Mouse (Mus musculus) ES-E14 (cell line): Measurements from ENCODE around the gene Morc1. TPM values are rescaled to one million over a fixed set of nuclear protein-coding genes. Genes with fewer than 3 reads are reported as not detected.

Experiments used
- DNase-seq: peaks from one replicate; pipeline ENCODE4 v3.0.0-alpha.2; 2013; ENCODE audit warnings: low read depth, low spot score
- H3K27ac ChIP-seq: 2 replicates; pipeline ENCODE4 v1.5.1; 2012; ENCODE audit warnings: low read depth, mild to moderate bottlenecking, low read length, moderate library complexity, mixed read lengths; ENCODE audit not compliant: poor library complexity, insufficient read depth, severe bottlenecking
- H3K36me3 ChIP-seq: 2 replicates; pipeline ENCODE4 v1.6.1; 2012; ENCODE audit warnings: mild to moderate bottlenecking, low read length, moderate library complexity, mixed read lengths; ENCODE audit not compliant: control insufficient read depth, poor library complexity, insufficient read depth, severe bottlenecking
- H3K4me1 ChIP-seq, 2 experiments: fragments of 150-350 bp in 1 of 2; sonication (generic) in 1 of 2; 2 replicates each; pipeline ENCODE4 v1.6.1; 2012; ENCODE audit warnings: low read length in 2 of 2, mild to moderate bottlenecking in 1 of 2, mixed read lengths in 1 of 2; ENCODE audit not compliant: control insufficient read depth in 2 of 2, insufficient read depth in 2 of 2, poor library complexity in 1 of 2
- H3K4me3 ChIP-seq, 2 experiments: fragments of 150-350 bp in 1 of 2; sonication (generic) in 1 of 2; 2 replicates each; pipeline ENCODE4 v1.5.1; 2012; ENCODE audit warnings: low read length in 2 of 2, low read depth in 1 of 2, mild to moderate bottlenecking in 1 of 2, mixed read lengths in 1 of 2; ENCODE audit not compliant: insufficient read depth in 1 of 2, poor library complexity in 1 of 2, severe bottlenecking in 1 of 2
- H3K9ac ChIP-seq: 2 replicates; pipeline ENCODE4 v1.6.1; 2012; ENCODE audit warnings: low read depth, mild to moderate bottlenecking, low read length, mixed read lengths; ENCODE audit not compliant: poor library complexity, insufficient read depth, severe bottlenecking
- H3K9me3 ChIP-seq: fragments of 150-350 bp; sonication (generic); 2 replicates; pipeline ENCODE4 v1.6.1; 2012; ENCODE audit warnings: low read depth, mild to moderate bottlenecking, low read length; ENCODE audit not compliant: control insufficient read depth, insufficient read depth
- CHD2 ChIP-seq: IDR thresholded peaks from 2 replicates; pipeline ENCODE4 v1.6.1; 2014; ENCODE audit warnings: mild to moderate bottlenecking, low read depth, low read length, inconsistent platforms
- HCFC1 ChIP-seq: IDR thresholded peaks from 2 replicates; pipeline ENCODE4 v1.6.1; 2012; ENCODE audit warnings: low read length, inconsistent platforms, borderline replicate concordance; ENCODE audit not compliant: insufficient read depth
- MAFK ChIP-seq: IDR thresholded peaks from 2 replicates; pipeline ENCODE4 v1.6.1; 2014; ENCODE audit warnings: mild to moderate bottlenecking, low read depth, low read length, inconsistent platforms; ENCODE audit not compliant: insufficient read depth
- ZC3H11A ChIP-seq: IDR thresholded peaks from 2 replicates; pipeline ENCODE4 v1.6.1; 2012; ENCODE audit warnings: low read depth, mild to moderate bottlenecking, inconsistent platforms, low read length, borderline replicate concordance
- ZNF384 ChIP-seq: IDR thresholded peaks from 2 replicates; pipeline ENCODE4 v1.6.1; 2012; ENCODE audit warnings: low read depth, low read length, inconsistent platforms
- in situ Hi-C, 2 experiments: fragments of 600-800 bp; cut with MboI; formaldehyde crosslinking; loops; one replicate each; pipeline ENCODE4 v1.15.1; 2025; ENCODE audit warnings: low sequenced_read_pairs in 2 of 2, inconsistent platforms in 1 of 2; ENCODE audit not compliant: unreplicated experiment in 2 of 2
- total RNA-seq: library from RNA; depleted of rRNA; stranded (reverse); fragments of 300-350 nt; gene quantifications from 2 replicates; pipeline ENCODE4 v1.2.3, GENCODE M21; 2012

The Morc1 gene
- total RNA-seq, 1 experiment = 51.4 TPM

GRCm38 (mm10) chr16:48610866-48611265, 179.8 kb downstream of the Morc1 start:
- TF ChIP-seq HCFC1 (no peak), CHD2 (peak; percentile 22; the same call in 1 of the 2 replicates)

GRCm38 (mm10) chr16:48611436-48611835, 180.4 kb downstream of the Morc1 start:
- Histone ChIP-seq H3K27ac (peak overlapping the region; percentile 89; the same call in 1 of the 2 replicates), H3K4me1 (peaks cover 4 to 18% of the 10 kb centered on the region in 2 experiments; a peak in 3 of 4 replicates), H3K9me3 (no peaks in the 10 kb centered on the region), H3K9ac (peak overlapping the region; percentile 24; the same call in 1 of the 2 replicates), H3K4me3 (peak overlapping the region; percentile 24 to 46; a peak in 3 of 4 replicates), H3K36me3 (peaks cover 12% of the 10 kb centered on the region)
- in situ Hi-C loops = no loop called here
- DNase-seq = peak; percentile 56
- no peak for TF ChIP-seq HCFC1
- TF ChIP-seq MAFK = no peak
- no peak for TF ChIP-seq ZNF384
- TF ChIP-seq ZC3H11A = no peak
- TF ChIP-seq CHD2 = no peak

More at GRCm38 (mm10) chr16:48610866-48611265, 179.8 kb downstream of the Morc1 start:
- H3K4me3 ChIP-seq = no peak overlapping the region
- DNase-seq = no peak
- no peak overlapping the region for H3K9ac ChIP-seq
- in situ Hi-C loops = no loop called here
- peaks cover 8% of the 10 kb centered on the region for H3K36me3 ChIP-seq
- peak overlapping the region; percentile 89 for H3K27ac ChIP-seq
- no peaks in the 10 kb centered on the region for H3K9me3 ChIP-seq
- peaks cover 8 to 22% of the 10 kb centered on the region in 2 experiments for H3K4me1 ChIP-seq

- H3K9me3 ChIP-seq = no peaks in the 10 kb centered on the region
- H3K36me3 ChIP-seq = peaks cover 12% of the 10 kb centered on the region
- H3K27ac ChIP-seq = peak overlapping the region; percentile 69; the same call in 1 of the 2 replicates
- TF ChIP-seq ZC3H11A (no peak), HCFC1 (no peak), MAFK (no peak), ZNF384 (no peak)
- H3K4me1 ChIP-seq = peaks cover 0 to 16% of the 10 kb centered on the region in 2 experiments; a peak in 3 of 4 replicates
- in situ Hi-C loops = no loop called here
- 0 out of 2 replicates have a peak overlapping the region, but pooled peaks have one; percentile 10 for H3K9ac ChIP-seq
- peak overlapping the region in 1 of 2 experiments; percentile 15; a peak in 1 of 4 replicates for H3K4me3 ChIP-seq
- no peak for DNase-seq
These were observed 182.7 kb downstream of the Morc1 start for GRCm38 (mm10) chr16:48613783-48614182.

GRCm38 (mm10) chr16:48620510-48620909, 189.5 kb downstream of the Morc1 start:
- TF ChIP-seq MAFK (no peak), HCFC1 (no peak), ZNF384 (no peak), ZC3H11A (no peak), CHD2 (no peak)
- H3K9me3 ChIP-seq = no peaks in the 10 kb centered on the region
- no peak overlapping the region for H3K4me3 ChIP-seq
- in situ Hi-C loops = no loop called here
- peaks cover 15% of the 10 kb centered on the region for H3K36me3 ChIP-seq
- DNase-seq = no peak
- H3K4me1 ChIP-seq = no peaks in the 10 kb centered on the region
- no peak overlapping the region for H3K9ac ChIP-seq
- H3K27ac ChIP-seq = no peak overlapping the region

GRCm38 (mm10) chr16:48621019-48621418, 190.0 kb downstream of the Morc1 start:
- no peaks in the 10 kb centered on the region for H3K9me3 ChIP-seq
- no peak overlapping the region for H3K27ac ChIP-seq
- no peak for DNase-seq
- H3K4me3 ChIP-seq = no peak overlapping the region
- H3K4me1 ChIP-seq = no peaks in the 10 kb centered on the region
- H3K36me3 ChIP-seq = peaks cover 15% of the 10 kb centered on the region
- H3K9ac ChIP-seq = no peak overlapping the region
- in situ Hi-C loops = no loop called here
- TF ChIP-seq ZNF384 (no peak), HCFC1 (no peak), CHD2 (no peak), MAFK (no peak), ZC3H11A (no peak)
